Mouse (Mus musculus) natural killer cell, adult 2 months (primary cell): ENCODE data around the gene Snw1.

Source experiments
- DNase-seq, 2 experiments: peaks; one replicate each; pipeline ENCODE4 v3.0.0; 2022; ENCODE audit warnings: low spot score in 2 of 2

The Snw1 gene

DNA sequence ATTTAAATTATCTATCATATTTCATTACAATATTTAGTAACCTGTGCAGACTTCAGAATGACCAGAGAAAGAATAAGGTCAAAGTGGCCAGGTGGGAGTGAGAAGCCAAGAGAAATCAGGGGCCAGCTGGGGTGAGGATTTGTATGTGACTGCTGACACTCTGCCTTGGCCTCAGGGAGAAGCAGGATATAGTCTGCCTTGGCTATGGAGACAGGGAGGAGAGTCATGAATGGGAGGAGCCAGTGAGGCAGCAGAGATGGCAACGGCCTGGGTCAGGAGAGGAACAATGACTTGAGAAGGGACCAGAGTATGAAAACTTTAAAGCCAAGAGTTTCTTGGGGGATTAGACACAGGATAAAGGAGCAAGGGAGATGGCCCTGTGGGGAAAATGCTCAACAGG is 48.4 kb downstream of the Snw1 start:
- DNase-seq: no peak

DNA sequence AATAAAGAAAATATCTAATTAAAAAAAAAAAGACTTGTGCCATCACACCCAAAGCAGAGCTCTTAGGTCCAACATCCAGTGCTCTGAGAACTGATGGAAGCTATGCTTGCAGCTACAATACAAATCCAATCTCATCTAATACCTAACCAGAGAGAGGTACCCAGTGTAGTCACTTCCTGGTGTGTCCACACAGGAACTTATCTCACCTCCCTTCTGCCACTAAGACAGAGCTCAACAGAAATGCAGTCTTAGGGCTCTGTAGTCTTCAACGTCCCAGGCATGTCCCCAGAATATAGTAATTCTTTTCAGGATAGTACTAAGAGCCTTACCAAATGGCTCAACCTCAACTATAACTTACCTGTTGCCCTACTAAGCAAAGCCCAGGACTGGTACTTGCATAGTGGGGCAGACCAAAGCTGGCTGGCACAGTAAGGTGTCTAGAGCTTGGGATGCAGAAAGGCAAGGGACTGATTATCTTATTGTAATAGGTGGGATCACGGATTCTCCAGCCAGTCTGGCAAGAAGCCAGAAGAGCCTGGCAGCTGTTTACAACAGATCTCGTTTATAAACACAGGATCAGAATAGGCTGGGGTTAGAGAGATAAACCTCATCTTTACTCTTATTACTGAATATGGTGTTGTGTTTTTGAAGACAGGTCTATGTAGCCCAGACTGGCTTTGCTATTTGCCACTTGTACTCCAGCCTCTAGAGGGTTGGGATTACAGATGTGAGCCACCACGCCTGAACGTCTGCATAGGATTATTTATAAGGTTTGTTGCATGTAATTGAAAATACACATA is 50.2 kb downstream of the Snw1 start:
- no peak for DNase-seq

DNA sequence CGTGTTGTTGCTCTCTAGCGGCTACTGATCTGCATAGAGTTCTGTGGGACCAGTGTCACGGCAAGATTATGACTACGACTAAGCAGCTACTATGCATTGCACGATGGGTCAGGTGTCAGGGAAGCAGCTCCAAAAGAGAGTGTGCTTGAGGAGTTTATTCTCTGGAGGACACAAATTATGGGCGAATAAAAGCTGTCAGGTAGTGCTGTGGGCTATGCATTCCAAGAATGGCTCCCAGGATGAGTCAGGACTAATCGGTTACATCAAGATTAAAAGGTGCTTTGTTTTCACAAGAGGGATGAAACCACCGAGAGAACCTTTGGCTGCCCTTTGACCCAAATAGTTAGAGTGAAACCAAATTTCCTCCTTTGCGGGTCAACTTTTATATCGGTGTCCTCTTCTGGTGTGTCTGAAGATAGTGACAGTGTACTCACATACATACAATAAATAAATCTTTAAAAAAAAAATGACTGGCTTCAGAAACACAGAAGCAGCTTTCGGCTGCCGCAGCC is 52.0 kb downstream of the Snw1 start:
- no peak for DNase-seq

DNA sequence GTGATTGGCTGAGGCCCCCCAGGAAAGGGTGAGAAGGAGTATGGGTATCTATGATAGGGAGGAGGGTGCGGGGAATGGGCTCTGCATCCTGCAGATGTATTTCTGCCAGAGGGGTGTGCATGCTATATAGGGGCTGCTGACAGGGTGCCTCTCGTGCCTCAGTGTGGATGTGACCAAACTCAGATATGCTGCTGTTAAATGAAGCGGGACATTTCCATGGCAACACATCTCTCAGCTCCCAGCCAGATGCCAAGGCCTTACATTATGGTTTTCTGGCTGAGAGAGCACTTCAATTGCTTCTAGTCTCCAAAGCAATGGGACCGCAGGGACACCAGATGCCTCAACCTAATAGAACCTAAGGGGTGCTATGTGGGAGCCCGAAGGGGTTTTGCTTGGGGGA is 53.2 kb downstream of the Snw1 start:
- no peak for DNase-seq

DNA sequence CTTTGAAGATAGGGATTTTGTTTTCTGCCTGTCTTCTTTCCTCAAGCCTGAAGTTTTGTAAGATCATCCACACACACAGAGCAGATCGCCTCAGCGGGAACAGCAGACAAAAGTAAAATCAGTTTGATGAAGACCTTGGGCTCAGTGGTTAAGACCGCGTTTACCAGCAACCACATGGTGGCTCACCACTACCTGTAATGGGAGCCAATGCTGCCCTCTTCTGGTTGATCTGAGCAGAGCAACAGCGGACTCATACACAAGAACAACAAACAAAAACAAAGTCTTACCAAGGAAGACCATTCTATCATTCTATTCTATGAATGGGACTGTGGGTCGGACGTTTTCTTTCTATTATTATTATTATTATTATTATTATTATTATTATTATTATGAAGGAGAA is 55.4 kb downstream of the Snw1 start:
- peak; percentile 27 to 50 for DNase-seq

DNA sequence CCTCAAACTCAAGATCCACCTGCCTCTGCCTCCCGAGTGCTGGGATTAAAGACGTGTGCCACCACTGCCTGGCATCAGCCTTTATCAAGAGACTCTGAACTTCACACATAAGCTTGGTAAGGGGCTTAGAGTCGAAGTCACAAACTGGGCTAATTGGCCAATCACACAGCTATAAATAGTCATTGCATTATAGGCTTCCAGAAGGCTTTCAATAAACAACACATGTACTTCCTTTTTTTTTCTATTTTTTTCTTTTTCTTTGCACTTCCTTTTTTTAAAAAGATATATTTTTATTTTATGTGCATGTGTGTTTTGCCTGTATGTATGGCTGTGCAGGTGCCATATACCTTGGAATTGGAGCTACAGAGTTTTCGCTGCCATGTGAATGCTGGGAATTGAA is 56.7 kb downstream of the Snw1 start:
- no peak for DNase-seq

DNA sequence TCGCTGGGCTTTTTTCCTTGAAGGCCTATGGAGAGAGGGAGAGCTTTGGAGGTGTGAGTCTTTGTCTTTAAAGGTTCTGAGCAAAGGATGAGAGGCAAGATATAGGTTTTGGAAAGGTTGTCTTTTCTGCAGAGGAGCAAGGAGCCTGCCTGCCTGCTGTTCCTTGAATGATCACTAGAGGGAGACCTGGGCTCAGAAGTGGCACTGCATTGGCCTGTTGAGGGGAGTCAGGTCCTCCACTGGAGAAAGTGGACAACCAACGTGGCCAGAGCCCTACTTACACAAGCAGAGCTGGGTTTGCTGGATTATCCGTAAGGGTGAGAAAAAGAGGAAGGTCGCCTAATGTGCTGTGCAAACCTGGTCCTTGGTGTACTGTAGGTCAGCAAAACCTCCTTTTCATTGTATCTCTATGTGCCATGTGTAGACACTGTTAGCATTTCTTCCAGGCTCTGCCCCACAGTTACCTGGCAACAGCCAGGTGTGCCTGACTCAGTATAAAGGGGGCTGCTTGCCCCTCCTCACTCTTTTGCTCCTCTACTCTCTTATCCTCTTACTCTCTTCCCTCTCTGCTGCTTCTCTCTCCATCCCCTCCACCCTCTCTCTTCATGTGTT is 58.8 kb downstream of the Snw1 start:
- peak; percentile 50 to 60 for DNase-seq

DNA sequence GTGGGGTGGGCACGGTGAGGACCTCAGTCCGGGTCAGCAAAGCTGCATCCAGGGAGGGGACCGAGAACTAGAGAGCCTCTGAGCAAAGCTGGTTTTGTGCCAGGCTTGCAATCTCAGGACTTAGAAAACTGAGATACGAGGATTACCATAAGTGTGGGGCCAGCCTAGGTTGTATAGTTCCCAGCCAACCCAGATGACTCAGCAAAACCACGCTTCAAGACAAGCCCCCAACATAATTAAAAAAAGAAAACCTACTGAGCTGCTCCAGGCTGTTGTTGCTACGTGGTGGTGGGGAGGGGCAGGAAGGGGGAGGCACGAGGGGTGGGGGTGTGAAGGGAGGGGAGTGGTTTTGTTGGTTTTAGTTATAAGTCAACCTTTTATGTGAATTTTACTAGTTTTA is 61.1 kb downstream of the Snw1 start:
- DNase-seq: no peak

DNA sequence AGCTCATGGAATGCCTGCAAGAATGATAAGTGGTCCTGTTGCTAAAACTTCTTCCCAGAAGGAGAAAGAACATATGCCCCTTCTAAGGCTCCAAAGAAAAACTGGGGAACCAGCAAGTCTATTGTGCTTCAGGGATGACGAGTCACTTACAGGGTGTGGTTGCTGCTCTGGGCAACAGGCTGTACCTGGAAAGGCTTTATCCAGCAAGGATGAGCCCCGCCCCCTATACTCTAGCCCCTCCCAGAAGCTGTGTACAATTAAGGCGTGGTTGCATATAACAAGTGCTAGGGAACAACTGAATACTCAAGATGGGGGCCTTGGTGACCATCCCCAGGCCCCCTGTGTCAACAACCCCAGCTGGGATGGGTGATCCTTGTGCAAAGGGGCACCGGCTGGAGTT is 63.0 kb downstream of the Snw1 start:
- no peak for DNase-seq

DNA sequence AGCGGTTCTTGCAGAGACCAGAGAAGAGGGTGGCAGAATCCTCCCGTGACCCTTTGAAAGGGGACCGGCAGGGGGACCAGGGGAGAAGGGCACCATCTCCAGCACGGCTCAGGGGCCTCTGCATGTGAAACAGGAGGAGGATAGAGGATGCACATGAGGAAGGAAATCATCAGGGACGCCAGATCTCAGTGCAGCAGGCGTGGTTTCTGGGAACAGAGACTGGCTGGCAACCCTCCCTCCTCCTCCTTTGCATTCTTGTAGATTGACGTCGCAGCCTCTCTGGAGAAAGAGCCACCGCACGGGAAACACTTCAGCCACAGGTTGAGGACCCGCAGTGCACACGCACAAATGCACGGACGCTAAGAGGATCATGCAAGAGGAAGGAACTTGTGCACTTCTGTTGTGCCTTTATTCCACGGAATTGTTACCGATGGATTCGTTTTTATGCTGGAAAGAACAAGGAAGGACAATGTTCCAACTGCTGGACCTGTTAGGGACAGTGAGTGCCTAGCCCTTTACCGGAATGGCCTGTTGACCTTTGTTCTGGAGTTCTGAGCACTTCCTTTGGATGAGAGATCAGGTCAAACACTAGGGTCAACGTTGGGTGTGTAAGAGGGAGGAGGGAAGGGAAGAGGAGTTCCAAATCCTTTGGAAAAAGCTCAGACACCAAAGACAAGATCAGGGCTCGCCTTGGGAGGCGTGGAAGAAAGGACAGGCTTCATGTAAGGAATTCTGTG is 64.0 kb downstream of the Snw1 start:
- no peak for DNase-seq

DNA sequence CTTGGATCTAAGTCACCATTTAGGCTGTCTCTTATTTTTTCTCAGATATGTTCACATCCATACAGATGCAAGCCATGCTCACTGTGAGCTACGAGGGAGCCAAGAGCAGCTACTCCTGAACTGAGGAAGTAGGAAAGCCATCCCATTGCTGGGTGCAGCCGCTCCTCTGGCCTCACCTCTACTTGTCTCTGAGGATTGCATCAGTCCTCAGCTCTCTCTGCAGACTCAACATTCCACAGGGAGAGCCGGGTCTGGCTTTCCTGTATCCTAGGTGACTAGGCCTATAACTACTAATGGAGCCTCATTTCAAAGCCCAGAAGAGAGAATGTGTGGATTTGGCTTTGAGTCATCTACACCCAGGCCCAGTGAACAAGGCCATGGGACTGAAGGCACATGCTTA is 66.4 kb downstream of the Snw1 start:
- DNase-seq: no peak

DNA sequence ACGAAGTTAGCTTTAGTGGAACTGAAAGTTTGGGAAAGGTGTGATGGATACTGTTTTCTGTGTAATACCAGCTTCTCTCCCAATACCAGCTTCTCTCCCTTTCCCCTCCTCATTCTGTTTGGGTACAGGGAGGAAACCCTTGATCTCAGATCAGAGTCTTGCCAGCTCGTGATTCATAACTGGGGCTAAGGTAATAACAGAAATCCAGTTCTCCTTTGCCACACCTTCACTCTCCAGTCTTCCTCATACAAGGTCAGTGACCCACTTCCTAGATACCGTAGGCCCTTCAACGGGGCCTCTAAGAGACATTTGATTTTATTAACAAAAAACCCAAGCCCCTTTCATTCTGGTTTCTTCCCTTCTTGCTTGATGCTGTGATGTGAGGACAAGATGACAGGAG is 66.9 kb downstream of the Snw1 start:
- no peak for DNase-seq

DNA sequence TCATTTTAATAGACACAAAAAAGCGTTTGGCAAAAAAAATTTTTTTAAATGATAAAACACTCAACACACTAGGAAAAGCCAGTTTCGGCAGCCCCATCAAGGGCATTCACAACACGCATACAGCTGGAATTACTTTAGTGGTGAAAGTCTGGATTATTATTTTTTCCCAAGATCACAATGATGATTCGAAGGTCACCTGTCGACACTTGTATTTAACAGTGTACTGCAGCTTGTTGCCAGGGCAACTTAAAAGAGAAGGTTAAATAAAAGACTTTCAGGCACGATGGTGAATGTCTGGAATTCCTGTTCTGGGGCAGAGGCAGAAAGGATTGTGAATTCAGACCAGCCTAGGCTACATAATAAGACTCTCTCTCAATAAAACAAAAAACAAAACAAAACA is 70.2 kb downstream of the Snw1 start:
- no peak for DNase-seq

DNA sequence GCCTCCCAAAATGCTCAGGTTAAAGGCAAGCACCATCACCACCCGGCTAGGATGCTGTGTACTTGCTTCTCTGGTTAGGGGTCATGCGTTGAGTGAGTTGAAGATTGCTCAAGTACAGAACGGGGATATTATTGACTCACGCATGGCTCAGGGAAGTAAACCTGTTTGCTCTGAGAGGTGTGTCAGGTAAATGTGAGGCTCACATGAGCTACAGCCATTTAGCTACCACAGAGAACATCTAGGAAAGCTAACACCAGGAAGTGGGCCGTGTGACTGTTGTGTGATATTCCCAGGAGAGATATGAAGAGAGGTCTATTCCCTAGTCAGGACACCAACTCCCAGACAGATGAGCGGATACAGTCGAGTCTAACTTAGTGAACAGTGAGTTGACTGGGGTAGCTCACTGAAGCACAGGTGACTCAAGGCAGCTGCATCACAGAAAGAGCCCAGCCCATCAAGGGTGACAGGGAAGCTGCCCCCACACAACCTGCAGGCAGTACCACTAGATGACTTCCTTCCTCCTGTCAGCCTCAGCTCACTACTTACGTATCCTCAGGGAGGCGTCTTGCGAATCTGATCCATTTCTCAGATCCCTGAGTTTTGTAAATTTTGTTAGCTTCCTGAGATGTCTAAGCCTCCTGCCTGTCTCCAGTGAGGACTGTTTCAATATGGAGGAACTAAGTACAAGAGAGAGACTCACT is 72.8 kb downstream of the Snw1 start:
- DNase-seq: no peak
